Mouse (Mus musculus) kidney, adult 11 months (tissue): ENCODE data around the gene Mrpl55.

Experiments used
- DNase-seq: peaks from one replicate; pipeline ENCODE4 v3.0.0; 2022

Gene Mrpl55

GRCm38 (mm10) chr11:59202081-59202995 lies at the start of gene Mrpl55:
TSS of gene Mrpl55 (plus strand) at chr11:59202486.
- peak; percentile 89 for DNase-seq

- DNase-seq, result no peak
These were observed 48.1 kb upstream of the Mrpl55 start for GRCm38 (mm10) chr11:59154220-59154619.

- DNase-seq, result no peak
These were observed 46.4 kb upstream of the Mrpl55 start for GRCm38 (mm10) chr11:59155900-59156299.

- DNase-seq, result no peak
These were observed 43.2 kb upstream of the Mrpl55 start for GRCm38 (mm10) chr11:59159099-59159498.

DNA sequence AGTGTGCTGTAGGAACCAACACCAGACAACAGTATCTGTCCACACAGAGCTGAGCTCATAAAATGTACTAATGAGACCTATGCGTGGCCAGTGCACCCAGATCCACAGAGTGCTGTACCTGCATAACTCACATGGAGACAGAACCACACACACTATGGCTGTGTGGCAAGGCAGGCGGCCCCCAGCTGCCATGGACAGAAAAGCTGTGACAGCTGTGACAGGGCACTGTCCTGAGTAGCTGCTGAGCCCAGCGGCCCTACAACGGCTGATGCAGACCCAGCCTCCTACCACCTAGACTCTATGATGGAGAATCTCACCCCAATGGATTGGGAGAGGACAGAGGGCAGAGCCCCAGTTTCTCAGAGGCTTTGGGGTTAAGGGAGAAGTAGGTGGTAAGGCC lies 42.7 kb upstream of the Mrpl55 start:
- no peak for DNase-seq

DNA sequence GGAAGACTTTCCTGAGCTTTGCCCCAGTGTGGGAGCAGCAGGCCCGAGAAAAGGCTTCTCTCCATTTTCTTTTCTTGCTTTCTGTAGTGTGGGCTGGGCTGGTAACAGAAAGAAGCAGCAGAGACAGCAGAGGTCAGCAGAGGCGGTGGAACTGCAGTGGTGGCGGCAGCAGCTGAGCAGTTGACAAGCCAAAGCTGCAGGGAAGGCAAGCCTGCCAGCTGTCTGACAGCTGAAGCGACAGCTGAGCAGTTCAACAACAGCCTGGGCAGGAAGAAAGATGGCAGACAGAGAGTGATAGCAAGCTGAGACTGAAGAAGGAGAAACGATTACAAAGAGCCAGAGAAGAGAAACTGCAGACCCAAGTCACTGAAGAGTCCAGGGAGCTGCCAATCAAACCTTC lies 40.9 kb upstream of the Mrpl55 start:
- DNase-seq, result no peak

DNA sequence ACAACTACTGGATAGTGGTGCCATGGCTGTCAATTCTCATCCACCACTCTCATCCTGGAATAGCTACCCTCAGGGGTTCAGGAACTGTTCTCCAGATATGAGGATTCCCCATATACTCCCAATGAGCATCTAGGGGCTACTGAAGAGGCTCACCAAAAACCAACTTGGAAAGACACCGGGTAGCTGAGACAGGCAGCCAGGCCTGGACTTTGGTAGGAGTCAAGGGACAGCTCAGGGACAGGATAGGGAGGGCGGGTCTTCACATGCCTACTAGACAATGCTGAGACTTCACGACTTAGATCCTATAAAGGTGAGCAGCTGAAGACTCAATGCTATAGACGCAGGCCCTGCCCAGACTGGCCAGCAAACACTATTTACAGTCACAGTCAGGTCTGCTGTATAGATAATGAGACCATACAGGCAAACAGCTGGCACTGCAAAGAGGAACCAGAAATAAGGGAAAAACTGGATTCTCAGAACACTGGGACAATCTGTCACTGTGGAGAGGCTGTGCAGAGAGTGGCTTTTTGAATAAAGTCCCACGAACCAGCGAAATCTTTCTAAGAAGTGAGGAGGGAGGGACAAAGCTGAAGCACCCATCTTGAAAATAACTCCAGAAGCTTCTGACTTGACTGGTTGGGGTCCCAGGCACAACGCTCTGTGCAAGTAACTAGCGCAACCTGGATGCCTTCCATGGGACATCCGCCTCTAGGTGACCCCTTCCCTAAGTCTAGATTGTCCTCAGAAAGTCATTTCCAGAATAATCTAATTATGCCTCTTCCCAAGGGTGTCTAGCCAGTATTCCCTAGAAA lies 39.6 kb upstream of the Mrpl55 start:
- DNase-seq, result no peak

GRCm38 (mm10) chr11:59163255-59164236 lies 38.7 kb upstream of the Mrpl55 start, which contains the start of gene Iba57:
TSS of gene Iba57 (minus strand) at chr11:59163739.
- peak; percentile 100 for DNase-seq

DNA sequence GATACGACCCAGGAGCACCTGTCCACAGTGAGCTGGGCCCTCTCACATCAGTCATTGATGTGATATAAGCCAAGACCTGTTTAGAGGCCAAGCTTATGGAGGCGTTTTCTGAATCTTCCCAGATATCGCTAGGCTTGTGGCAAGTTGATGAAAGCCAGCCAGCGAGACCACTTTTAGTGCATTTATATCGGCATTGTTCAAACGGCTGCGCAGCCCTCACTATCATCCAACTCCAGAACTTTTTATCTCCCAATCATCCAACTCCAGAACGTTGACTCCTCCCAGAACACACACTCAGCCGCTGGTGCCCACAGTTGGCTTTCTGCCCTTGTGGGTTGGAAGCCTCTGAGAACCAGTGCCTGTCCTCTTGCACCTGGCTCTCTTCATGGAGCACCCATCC lies 37.9 kb upstream of the Mrpl55 start:
- no peak for DNase-seq

- DNase-seq, result no peak
These were observed 36.6 kb upstream of the Mrpl55 start for GRCm38 (mm10) chr11:59165616-59166241.

DNA sequence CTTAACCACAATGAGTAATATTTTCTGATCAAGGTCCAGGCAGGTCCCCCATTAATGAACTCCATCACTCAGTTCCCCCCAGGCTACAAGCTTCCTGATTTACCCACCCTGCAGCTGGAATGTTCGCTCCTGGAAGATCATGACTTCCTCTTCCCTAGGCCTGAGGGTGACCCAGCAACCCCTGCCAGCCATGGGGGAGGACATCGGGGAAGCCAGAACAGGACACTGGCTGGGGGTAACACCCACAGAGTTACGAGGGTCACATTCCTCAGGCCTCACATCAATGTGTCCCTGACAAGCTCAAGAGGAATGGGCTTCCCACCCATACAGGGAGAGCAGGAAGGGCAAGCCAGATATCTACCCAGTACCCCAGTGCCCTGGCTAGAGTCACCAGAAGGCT lies 32.5 kb upstream of the Mrpl55 start:
- DNase-seq, result no peak

DNA sequence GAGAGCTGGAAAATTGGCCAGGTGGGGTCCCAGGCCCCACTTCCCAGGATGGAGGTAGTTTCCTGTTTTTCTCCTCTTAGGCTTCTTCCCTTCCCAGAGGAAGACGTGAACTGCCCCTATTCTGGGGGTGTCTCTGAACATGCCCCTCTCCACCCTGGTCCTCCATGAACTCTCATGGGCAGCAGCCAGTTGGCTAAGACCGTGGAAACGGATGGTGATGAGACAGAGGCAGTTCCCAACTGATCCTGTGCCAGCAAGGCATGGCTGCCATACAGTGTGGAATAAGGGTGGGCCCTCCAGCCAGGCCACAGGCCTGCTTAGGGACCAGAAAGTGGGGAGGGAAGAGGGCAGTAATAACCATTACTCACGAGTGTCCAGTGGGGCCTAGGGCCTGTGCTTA lies 31.7 kb upstream of the Mrpl55 start:
- DNase-seq, result no peak

GRCm38 (mm10) chr11:59174189-59174838 lies 28.0 kb upstream of the Mrpl55 start:
- DNase-seq, result no peak

- DNase-seq, result no peak
These were observed 25.8 kb upstream of the Mrpl55 start for GRCm38 (mm10) chr11:59176475-59176874.

DNA sequence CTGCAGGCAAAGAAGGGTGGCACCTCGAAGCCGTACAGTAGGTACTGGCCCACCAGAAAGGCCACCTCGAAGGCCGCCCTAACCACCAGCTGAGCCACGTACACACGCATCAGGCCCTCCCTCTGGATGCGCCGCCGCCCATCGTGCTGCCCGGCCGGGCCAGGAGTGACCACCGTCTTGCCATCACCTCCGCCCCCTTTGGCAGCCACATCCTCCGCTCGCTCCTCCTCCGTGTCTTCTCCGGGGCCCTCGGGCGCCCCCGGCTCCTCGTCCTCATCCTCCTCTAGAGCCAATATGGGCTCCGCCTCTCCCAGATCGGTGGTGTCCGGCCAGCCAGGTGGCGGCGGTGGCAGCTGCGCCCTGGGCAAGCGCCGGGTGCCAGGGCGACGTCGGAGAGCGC lies 25.4 kb upstream of the Mrpl55 start:
- no peak for DNase-seq

DNA sequence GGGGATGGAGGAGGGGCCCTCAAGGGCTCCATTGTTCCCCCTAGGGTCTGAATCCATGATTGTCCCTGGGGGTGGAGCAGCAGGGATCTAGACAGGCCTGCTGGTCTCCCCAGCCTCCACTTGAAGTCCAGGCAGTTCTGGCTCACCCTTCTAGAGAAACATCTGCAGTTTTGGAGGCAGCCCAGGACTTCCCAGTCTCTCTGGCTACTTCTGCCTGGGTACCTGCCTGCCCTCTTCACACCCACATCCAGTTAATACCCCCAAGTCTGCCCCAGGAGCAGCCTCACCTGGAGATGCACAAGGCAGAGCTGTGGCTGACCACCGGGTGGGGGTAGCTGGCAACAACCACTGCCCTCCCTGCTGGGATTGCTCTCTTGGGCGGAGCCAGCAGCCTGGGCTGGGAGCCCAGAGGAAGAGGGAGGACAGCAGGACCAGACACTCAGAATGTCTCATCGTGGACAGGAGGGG lies 19.4 kb upstream of the Mrpl55 start, which contains the start of gene Gjc2:
Gjc2 (minus strand) TSS at position 350 of the 468 bp plus-strand sequence.
- no peak for DNase-seq

GRCm38 (mm10) chr11:59183821-59184220 lies 18.5 kb upstream of the Mrpl55 start:
- DNase-seq, result peak; percentile 59

GRCm38 (mm10) chr11:59185490-59185889 lies 16.8 kb upstream of the Mrpl55 start:
- DNase-seq, result no peak

- DNase-seq, result no peak
These were observed 14.6 kb upstream of the Mrpl55 start for GRCm38 (mm10) chr11:59187706-59188105.

DNA sequence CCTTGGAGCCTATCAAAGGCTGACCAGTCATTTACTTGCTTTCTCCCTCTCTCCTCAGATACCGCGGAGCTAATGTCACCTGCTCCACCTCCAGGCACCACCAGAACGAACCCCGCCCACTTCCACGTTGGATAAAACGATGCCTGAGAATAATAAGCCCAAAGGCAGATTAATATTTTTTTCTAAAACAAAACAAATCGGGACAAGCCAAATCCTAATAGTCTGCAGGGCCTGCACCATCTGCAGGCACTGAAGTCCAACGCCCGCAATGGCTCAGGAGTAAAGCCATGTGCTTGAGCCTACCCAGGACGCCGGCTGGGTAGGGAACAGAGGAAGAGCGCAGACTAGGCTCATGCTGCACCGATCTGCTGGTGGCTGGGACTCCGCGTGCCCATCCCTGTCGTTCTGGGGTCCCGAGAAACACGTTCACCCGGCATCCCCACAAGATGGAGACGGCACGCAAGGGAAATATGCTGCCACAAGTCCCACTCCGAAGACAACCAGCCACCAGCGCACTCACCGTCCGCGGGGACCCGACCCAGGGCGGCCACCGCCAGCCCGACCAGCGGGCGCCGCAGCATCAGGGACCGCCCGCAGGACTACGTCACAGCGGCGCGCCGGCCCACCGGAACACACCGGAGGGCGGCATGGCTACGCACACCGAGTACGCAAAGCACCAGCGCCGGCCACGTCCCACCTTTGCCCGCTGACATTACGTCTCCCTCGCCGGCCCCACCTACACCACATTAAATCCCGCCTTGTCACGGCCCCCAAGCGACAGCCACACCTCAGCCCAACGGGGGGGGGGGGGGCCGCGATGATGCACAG lies 10.8 kb upstream of the Mrpl55 start:
- DNase-seq, result peak; percentile 94

DNA sequence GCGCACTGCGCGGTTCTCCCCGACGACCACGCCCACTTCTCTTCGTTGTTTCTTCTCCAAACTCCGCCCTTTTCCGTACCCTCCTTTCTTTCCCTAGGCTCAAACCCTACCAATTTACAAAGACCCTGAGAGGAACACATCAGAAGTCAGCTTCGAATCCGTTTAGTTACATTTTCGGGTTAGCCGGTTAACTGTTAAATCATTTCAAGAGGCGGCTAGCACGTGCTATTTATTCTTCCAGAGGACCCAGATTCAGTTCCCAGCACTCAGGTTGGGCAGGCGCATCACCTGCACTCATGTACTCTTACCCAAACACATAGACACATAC lies 10.3 kb upstream of the Mrpl55 start, which contains the start of gene Guk1:
Guk1 (minus strand) TSS at position 154 of the 328 bp plus-strand sequence.
- no peak for DNase-seq
